Mouse (Mus musculus) granulocyte monocyte progenitor cell, adult 5-6 weeks (primary cell): ENCODE data around the gene Zc3h12d. TPM values are rescaled to one million over a fixed set of nuclear protein-coding genes. Genes with fewer than 3 reads are reported as not detected.
A peak's percentile ranks its signal among the peaks of the same experiment; 100 is the strongest.
"Not testable (repeated sequence)": the region's sequence is repeated elsewhere in the genome, so short reads cannot be mapped to it uniquely, and the experiment has no call there.

Source experiments
- ATAC-seq: replicated peaks from 2 replicates; pipeline ENCODE4 v1.8.0; 2016; ENCODE audit warnings: mild to moderate bottlenecking, moderate TSS enrichment, inconsistent platforms; ENCODE audit not compliant: poor library complexity, severe bottlenecking
- total RNA-seq, 2 experiments: library from RNA; stranded (forward) in 1 of 2; stranded (reverse) in 1 of 2; fragments of 200-712, 200-1000 nt in 1 of 2; fragments of >200 nt in 1 of 2; fragmentation: Nextera tagmentation in 1 of 2; gene quantifications; 2 replicates each; pipeline ENCODE4 v1.2.3; 2014 to 2017

Gene Zc3h12d
- total RNA-seq, 2 experiments from 2014 or later: 0.36 TPM; not detected in 1

DNA sequence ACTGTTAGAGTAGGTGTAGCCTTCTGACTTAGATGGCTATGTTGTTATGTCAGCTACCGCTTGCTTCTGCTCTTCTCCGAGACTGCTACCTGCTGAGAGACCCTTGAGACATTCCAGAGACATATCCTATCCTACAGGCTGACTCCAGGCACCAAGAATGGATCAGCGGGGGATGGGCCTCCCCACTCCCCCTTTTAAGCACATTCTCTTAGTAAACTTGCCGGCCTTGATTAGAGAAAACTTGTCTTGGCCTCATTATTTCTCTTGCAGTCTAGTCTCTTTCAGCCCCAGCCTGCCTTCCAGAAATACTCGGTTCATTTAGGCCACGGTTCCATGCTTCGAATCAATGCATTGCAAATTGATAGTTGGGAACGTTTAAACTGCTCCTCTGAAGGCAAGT lies 37.5 kb downstream of the Zc3h12d start:
- no peak for ATAC-seq

DNA sequence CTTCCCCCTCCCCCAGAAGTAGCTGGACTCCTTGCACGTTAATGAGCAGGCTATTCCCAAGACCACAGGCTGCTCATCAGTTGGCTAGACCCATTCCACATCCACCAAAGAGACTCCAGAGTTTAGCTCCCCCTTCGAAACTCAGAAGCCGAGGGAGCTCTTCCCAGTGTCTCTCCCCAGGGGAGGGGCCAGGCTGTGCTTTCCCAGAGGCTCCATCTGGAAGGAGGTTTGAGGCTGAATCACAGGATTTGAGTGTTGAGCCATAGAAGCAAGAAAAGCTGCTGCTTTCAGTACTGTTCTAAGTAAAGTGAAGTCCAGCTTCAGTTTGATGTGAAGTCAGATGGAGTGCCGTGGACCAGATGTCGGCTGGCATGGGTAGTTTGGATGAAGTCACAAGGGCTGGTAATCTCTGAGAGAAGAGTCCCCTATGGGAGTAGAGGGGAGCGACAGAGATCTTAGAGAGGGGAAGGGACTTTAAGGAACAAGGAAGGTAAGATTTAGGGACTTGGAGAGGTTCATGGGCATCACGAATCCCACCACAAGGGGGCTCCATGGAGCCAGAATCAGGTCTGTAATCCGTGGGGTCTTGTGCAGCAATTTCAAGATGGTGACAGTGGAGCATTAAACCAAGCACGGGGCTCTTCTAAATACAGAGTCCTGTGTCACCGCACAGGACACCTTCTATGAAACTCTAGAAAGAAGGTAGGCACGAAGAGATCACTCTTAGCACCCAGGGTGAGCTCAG lies 38.5 kb downstream of the Zc3h12d start:
- peak; percentile 73 for ATAC-seq

DNA sequence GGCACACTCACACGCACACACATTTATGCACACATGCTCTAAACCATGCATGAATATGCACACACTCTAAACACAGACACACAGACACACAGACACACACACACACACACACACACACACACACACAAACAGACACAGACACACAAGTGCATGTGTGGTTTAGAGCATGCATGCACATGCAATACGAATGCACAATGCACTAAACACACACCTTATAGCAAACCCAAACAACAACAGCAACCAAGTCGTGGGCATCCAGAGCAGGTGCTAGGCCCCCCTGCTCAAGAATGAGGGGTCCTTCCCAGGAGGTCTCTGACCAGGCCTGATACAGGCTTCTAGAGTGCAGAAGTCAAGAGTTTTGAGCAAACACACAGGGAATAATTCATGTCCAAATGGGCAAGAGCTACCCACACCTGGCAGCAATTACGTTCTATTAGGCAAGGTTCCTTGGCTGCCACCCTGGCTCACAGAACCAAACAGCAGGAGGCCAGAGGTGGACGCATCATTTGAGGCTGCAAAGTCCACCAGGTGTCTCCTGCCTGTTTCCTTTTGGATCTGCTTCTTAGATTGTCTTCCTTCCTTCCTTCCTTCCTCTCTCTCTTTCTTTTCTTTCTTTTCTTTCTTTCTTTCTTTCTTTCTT lies 39.2 kb downstream of the Zc3h12d start:
- ATAC-seq: no peak

DNA sequence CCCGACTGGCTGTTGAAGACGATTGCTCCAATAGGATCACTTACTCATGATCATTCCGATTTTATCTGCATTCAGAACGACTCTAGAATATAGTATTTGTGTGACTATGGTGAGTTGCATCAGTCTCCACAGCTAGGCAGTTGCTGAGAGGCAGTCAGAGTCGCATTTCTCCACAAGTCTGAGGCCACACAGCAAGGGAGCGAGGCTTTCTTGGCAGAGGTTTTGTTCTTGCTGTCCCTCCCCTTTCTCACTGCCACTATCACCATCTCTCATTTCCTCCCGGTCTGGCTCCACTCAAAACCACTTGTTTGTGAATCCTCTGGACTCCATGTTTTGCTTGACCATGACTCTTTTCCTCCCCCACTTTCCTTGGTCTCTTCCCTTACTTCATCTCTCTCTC lies 41.9 kb downstream of the Zc3h12d start:
- ATAC-seq: no peak

GRCm38 (mm10) chr10:7880283-7880682 lies 48.0 kb downstream of the Zc3h12d start:
- ATAC-seq: not testable (repeated sequence)

GRCm38 (mm10) chr10:7881971-7882370 lies 49.7 kb downstream of the Zc3h12d start:
- ATAC-seq: no peak

DNA sequence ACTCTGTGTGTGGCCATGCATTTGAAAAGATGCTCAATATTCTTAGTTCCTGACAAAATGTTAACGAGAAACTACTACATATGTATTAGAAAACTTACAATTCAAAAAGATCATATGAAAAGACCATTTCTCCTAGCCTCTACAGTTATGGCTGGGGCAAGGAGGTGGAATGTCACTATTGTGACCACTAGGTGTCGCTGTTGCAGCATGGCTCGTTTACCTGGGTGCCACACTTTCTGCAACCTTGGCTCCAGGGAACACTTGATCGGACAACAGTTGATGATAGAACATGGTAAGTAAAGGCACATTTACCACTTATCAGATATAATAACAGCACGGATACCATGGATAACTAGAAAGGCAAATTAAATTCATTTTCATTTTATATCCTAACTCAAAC lies 51.3 kb downstream of the Zc3h12d start:
- ATAC-seq: peak; percentile 89

GRCm38 (mm10) chr10:7888256-7888868 lies 56.1 kb downstream of the Zc3h12d start:
- peak; percentile 84 for ATAC-seq

- no peak for ATAC-seq
Measured at GRCm38 (mm10) chr10:7900719-7901627, 68.7 kb downstream of the Zc3h12d start.

GRCm38 (mm10) chr10:7904157-7904556 lies 71.9 kb downstream of the Zc3h12d start:
- no peak for ATAC-seq

GRCm38 (mm10) chr10:7907151-7907550 lies 74.9 kb downstream of the Zc3h12d start:
- no peak for ATAC-seq

DNA sequence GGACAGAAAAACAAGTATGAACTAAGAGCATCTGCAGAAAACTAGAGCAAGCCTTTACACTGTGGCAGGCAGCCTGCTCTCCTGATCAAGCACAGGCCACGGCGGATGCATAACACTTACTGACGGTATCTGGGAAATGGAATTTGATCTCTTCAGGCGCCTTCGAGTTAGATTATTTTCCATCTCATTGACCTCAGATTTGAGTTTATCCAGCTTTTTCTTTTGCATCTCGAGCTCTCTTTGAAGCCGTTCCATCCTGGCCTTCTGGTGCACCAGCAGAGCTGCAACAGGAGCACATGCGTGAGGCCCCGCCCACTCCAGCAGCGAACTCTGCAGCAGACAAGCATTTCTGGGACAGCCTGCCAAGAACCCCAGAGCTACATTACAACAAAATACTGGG lies 79.0 kb downstream of the Zc3h12d start:
- no peak for ATAC-seq

Other genes with a start within 250 kb of the Zc3h12d start
- 0.45 and 1.2 TPM in 2 replicates for gene Lrp11, start 242.7 kb upstream of the Zc3h12d start, total RNA-seq (2014; fragmentation: Nextera tagmentation)
- gene Lrp11, start 242.7 kb upstream of the Zc3h12d start, total RNA-seq (2017): 0.57 and 0.82 TPM in 2 replicates
- gene Nup43, start 165.0 kb upstream of the Zc3h12d start, total RNA-seq (2014; fragmentation: Nextera tagmentation): 18.7 and 40.1 TPM in 2 replicates
- gene Nup43, start 165.0 kb upstream of the Zc3h12d start, total RNA-seq (2017): 26.2 and 27.2 TPM in 2 replicates
- gene Pcmt1, start 151.3 kb upstream of the Zc3h12d start, total RNA-seq (2014; fragmentation: Nextera tagmentation): 46.8 and 64.6 TPM in 2 replicates
- gene Pcmt1, start 151.3 kb upstream of the Zc3h12d start, total RNA-seq (2017): 68.1 and 81.7 TPM in 2 replicates
- gene Lats1, start 151.3 kb upstream of the Zc3h12d start, total RNA-seq (2014; fragmentation: Nextera tagmentation): 23.1 and 29.9 TPM in 2 replicates
- 12.4 and 16.2 TPM in 2 replicates for gene Lats1, start 151.3 kb upstream of the Zc3h12d start, total RNA-seq (2017)
- gene Katna1, start 106.5 kb upstream of the Zc3h12d start, total RNA-seq (2014; fragmentation: Nextera tagmentation): 41.3 and 42.5 TPM in 2 replicates
- 59.1 and 61.3 TPM in 2 replicates for gene Katna1, start 106.5 kb upstream of the Zc3h12d start, total RNA-seq (2017)
- gene Ginm1, start 39.6 kb upstream of the Zc3h12d start, total RNA-seq (2014; fragmentation: Nextera tagmentation): 30.5 and 32.2 TPM in 2 replicates
- gene Ginm1, start 39.6 kb upstream of the Zc3h12d start, total RNA-seq (2017): 40.5 and 57.9 TPM in 2 replicates
- gene Ppil4, start 39.6 kb upstream of the Zc3h12d start, total RNA-seq (2014; fragmentation: Nextera tagmentation): 32.8 and 38.8 TPM in 2 replicates
- 79.6 and 88.6 TPM in 2 replicates for gene Ppil4, start 39.6 kb upstream of the Zc3h12d start, total RNA-seq (2017)
- gene Tab2, start 123.8 kb downstream of the Zc3h12d start, total RNA-seq (2014; fragmentation: Nextera tagmentation): 97.2 and 121 TPM in 2 replicates
- gene Tab2, start 123.8 kb downstream of the Zc3h12d start, total RNA-seq (2017): 52.1 and 58.9 TPM in 2 replicates